Mouse (Mus musculus): ENCODE data around the gene Cacna1d. TPM values are rescaled to one million over a fixed set of nuclear protein-coding genes. Genes with fewer than 3 reads are reported as not detected.

The Cacna1d gene
- polyA plus RNA-seq, 1 experiment from 2014 or later, result 2.2 TPM

GRCm38 (mm10) chr14:30242818-30243205 lies 248.4 kb downstream of the Cacna1d start:
- Histone ChIP-seq H3K27me3 (ENCODE audit: control insufficient read depth, insufficient read depth, low read length) (no peaks in the 10 kb centered on the region), H3K4me1 (replicated peaks; ENCODE audit: control insufficient read depth, insufficient read depth) (no peaks in the 10 kb centered on the region), H3K4me2 (replicated peaks; ENCODE audit: low read depth) (no peak overlapping the region), H3K9me3 (ENCODE audit: control insufficient read depth, low read length) (no peaks in the 10 kb centered on the region), H3K9ac (ENCODE audit: low read length) (no peak overlapping the region), H3K4me3 (ENCODE audit: low read depth, low read length) (no peak overlapping the region), H3K36me3 (ENCODE audit: control insufficient read depth, insufficient read depth, low read length) (no peaks in the 10 kb centered on the region), H3K27ac (replicated peaks) (no peak overlapping the region)
- no peak for DNase-seq (ENCODE audit: low spot score)
- 80% methylated on average over 3 of the region's 3 CpGs for WGBS
- no peak for TF ChIP-seq CTCF (IDR thresholded peaks at IDR 0.05; ENCODE audit: low read depth)
- no peak for TF ChIP-seq EP300 (optimal IDR thresholded peaks at IDR 0.05)
- ATAC-seq (ENCODE audit: low FRiP score, low TSS enrichment), result no peak

- Histone ChIP-seq H3K9ac (ENCODE audit: low read length) (no peak overlapping the region), H3K4me3 (ENCODE audit: low read depth, low read length) (no peak overlapping the region), H3K4me1 (replicated peaks; ENCODE audit: control insufficient read depth, insufficient read depth) (no peaks in the 10 kb centered on the region), H3K4me2 (replicated peaks; ENCODE audit: low read depth) (no peak overlapping the region), H3K9me3 (ENCODE audit: control insufficient read depth, low read length) (no peaks in the 10 kb centered on the region), H3K27ac (replicated peaks) (no peak overlapping the region), H3K27me3 (ENCODE audit: control insufficient read depth, insufficient read depth, low read length) (no peaks in the 10 kb centered on the region), H3K36me3 (ENCODE audit: control insufficient read depth, insufficient read depth, low read length) (no peaks in the 10 kb centered on the region)
- TF ChIP-seq EP300 (optimal IDR thresholded peaks at IDR 0.05), result no peak
- no peak for TF ChIP-seq CTCF (IDR thresholded peaks at IDR 0.05; ENCODE audit: low read depth)
- DNase-seq (ENCODE audit: low spot score) (no peak), ATAC-seq (ENCODE audit: low FRiP score, low TSS enrichment) (no peak)
- 81% methylated on average over 13 of the region's 13 CpGs for WGBS
Observed at GRCm38 (mm10) chr14:30242166-30242817, 249.0 kb downstream of the Cacna1d start.

- H3K27me3 ChIP-seq (ENCODE audit: control insufficient read depth, insufficient read depth, low read length), result no peaks in the 10 kb centered on the region
- no peaks in the 10 kb centered on the region for H3K36me3 ChIP-seq (ENCODE audit: control insufficient read depth, insufficient read depth, low read length)
- no peaks in the 10 kb centered on the region for H3K9me3 ChIP-seq (ENCODE audit: control insufficient read depth, low read length)
- TF ChIP-seq EP300 (optimal IDR thresholded peaks at IDR 0.05) (no peak), CTCF (IDR thresholded peaks at IDR 0.05; ENCODE audit: low read depth) (no peak)
- no peak overlapping the region for H3K4me3 ChIP-seq (ENCODE audit: low read depth, low read length)
- H3K9ac ChIP-seq (ENCODE audit: low read length), result no peak overlapping the region
- H3K27ac ChIP-seq (replicated peaks), result no peak overlapping the region
- 87% methylated on average over 7 of the region's 7 CpGs for WGBS
- no peak overlapping the region for H3K4me2 ChIP-seq (replicated peaks; ENCODE audit: low read depth)
- DNase-seq (ENCODE audit: low spot score), result no peak
- no peaks in the 10 kb centered on the region for H3K4me1 ChIP-seq (replicated peaks; ENCODE audit: control insufficient read depth, insufficient read depth)
- no peak for ATAC-seq (ENCODE audit: low FRiP score, low TSS enrichment)
Observed at GRCm38 (mm10) chr14:30240916-30241515, 250.2 kb downstream of the Cacna1d start.

- H3K4me2 ChIP-seq (replicated peaks; ENCODE audit: low read depth), result no peak overlapping the region
- TF ChIP-seq EP300 (optimal IDR thresholded peaks at IDR 0.05) (no peak), CTCF (IDR thresholded peaks at IDR 0.05; ENCODE audit: low read depth) (no peak)
- no peak overlapping the region for H3K9ac ChIP-seq (ENCODE audit: low read length)
- H3K27me3 ChIP-seq (ENCODE audit: control insufficient read depth, insufficient read depth, low read length), result no peaks in the 10 kb centered on the region
- H3K27ac ChIP-seq (replicated peaks), result no peak overlapping the region
- ATAC-seq (ENCODE audit: low FRiP score, low TSS enrichment), result no peak
- DNase-seq (ENCODE audit: low spot score), result no peak
- H3K4me3 ChIP-seq (ENCODE audit: low read depth, low read length), result no peak overlapping the region
- no peaks in the 10 kb centered on the region for H3K4me1 ChIP-seq (replicated peaks; ENCODE audit: control insufficient read depth, insufficient read depth)
- no peaks in the 10 kb centered on the region for H3K36me3 ChIP-seq (ENCODE audit: control insufficient read depth, insufficient read depth, low read length)
- no peaks in the 10 kb centered on the region for H3K9me3 ChIP-seq (ENCODE audit: control insufficient read depth, low read length)
- WGBS, result 91% methylated on average over 5 of the region's 5 CpGs
Observed at GRCm38 (mm10) chr14:30238807-30239206, 252.4 kb downstream of the Cacna1d start.

GRCm38 (mm10) chr14:30225161-30225560 lies 266.1 kb downstream of the Cacna1d start:
- no peak for DNase-seq (ENCODE audit: low spot score)
- WGBS, result 78% methylated on average over 5 of the region's 5 CpGs
- Histone ChIP-seq H3K27me3 (ENCODE audit: control insufficient read depth, insufficient read depth, low read length) (no peaks in the 10 kb centered on the region), H3K36me3 (ENCODE audit: control insufficient read depth, insufficient read depth, low read length) (no peaks in the 10 kb centered on the region), H3K4me1 (replicated peaks; ENCODE audit: control insufficient read depth, insufficient read depth) (no peaks in the 10 kb centered on the region), H3K27ac (replicated peaks) (no peak overlapping the region), H3K4me2 (replicated peaks; ENCODE audit: low read depth) (no peak overlapping the region), H3K4me3 (ENCODE audit: low read depth, low read length) (no peak overlapping the region), H3K9ac (ENCODE audit: low read length) (no peak overlapping the region), H3K9me3 (ENCODE audit: control insufficient read depth, low read length) (no peaks in the 10 kb centered on the region)
- TF ChIP-seq CTCF (IDR thresholded peaks at IDR 0.05; ENCODE audit: low read depth) (no peak), EP300 (optimal IDR thresholded peaks at IDR 0.05) (no peak)
- no peak for ATAC-seq (ENCODE audit: low FRiP score, low TSS enrichment)

GRCm38 (mm10) chr14:30222101-30222500 lies 269.2 kb downstream of the Cacna1d start:
- ATAC-seq (ENCODE audit: low FRiP score, low TSS enrichment) (no peak), DNase-seq (ENCODE audit: low spot score) (no peak)
- H3K27me3 ChIP-seq (ENCODE audit: control insufficient read depth, insufficient read depth, low read length), result no peaks in the 10 kb centered on the region
- H3K9ac ChIP-seq (ENCODE audit: low read length), result no peak overlapping the region
- no peaks in the 10 kb centered on the region for H3K9me3 ChIP-seq (ENCODE audit: control insufficient read depth, low read length)
- H3K27ac ChIP-seq (replicated peaks), result no peak overlapping the region
- H3K36me3 ChIP-seq (ENCODE audit: control insufficient read depth, insufficient read depth, low read length), result no peaks in the 10 kb centered on the region
- 86% methylated on average over 6 of the region's 6 CpGs for WGBS
- H3K4me3 ChIP-seq (ENCODE audit: low read depth, low read length), result no peak overlapping the region
- TF ChIP-seq CTCF (IDR thresholded peaks at IDR 0.05; ENCODE audit: low read depth), result no peak
- no peak for TF ChIP-seq EP300 (optimal IDR thresholded peaks at IDR 0.05)
- no peak overlapping the region for H3K4me2 ChIP-seq (replicated peaks; ENCODE audit: low read depth)
- no peaks in the 10 kb centered on the region for H3K4me1 ChIP-seq (replicated peaks; ENCODE audit: control insufficient read depth, insufficient read depth)

Measured in stomach, postnatal 0 days (tissue).